Mouse (Mus musculus) CH12.LX (cell line): ENCODE measurements around the gene Abca4. TPM values are rescaled to one million over a fixed set of nuclear protein-coding genes. Genes with fewer than 3 reads are reported as not detected.

Experiments used
- DNase-seq: peaks from one replicate; pipeline ENCODE4 v3.0.0-alpha.2; 2013; ENCODE audit errors: extremely low read depth
- H3K27ac ChIP-seq: 2 replicates; pipeline ENCODE4 v1.5.1; 2012; ENCODE audit warnings: low read depth, mild to moderate bottlenecking, control low read depth, moderate library complexity; ENCODE audit not compliant: insufficient read depth
- H3K27me3 ChIP-seq: replicated peaks from 2 replicates; pipeline ENCODE3; 2012; ENCODE audit warnings: inconsistent platforms
- H3K36me3 ChIP-seq, 2 experiments: replicated peaks in 1 of 2; 2 replicates each; pipeline versions ENCODE3 to v1.6.1; 2012; ENCODE audit warnings: inconsistent platforms in 1 of 2, low read length in 1 of 2, mild to moderate bottlenecking in 1 of 2, mixed read lengths in 1 of 2, moderate library complexity in 1 of 2; ENCODE audit not compliant: control insufficient read depth in 1 of 2, insufficient read depth in 1 of 2
- H3K4me1 ChIP-seq, 2 experiments: 2 replicates each; pipeline ENCODE4 v1.6.1; 2012; ENCODE audit warnings: inconsistent platforms in 1 of 2, moderate library complexity in 1 of 2; ENCODE audit not compliant: insufficient read depth in 2 of 2, control insufficient read depth in 1 of 2
- H3K4me2 ChIP-seq: 2 replicates; pipeline ENCODE4 v1.6.1; 2012; ENCODE audit warnings: low read depth, mild to moderate bottlenecking, control low read depth; ENCODE audit not compliant: poor library complexity, insufficient read depth, severe bottlenecking
- H3K4me3 ChIP-seq, 3 experiments: fragments of 150-350 bp in 1 of 3; sonication (generic) in 1 of 3; replicated peaks in 1 of 3; 2 replicates each; pipeline versions ENCODE3 to v1.5.1; 2011 to 2012; ENCODE audit warnings: low read depth in 2 of 3, low read length in 2 of 3, mild to moderate bottlenecking in 2 of 3, moderate library complexity in 2 of 3, control low read depth in 1 of 3, improper control_type of control experiment in 1 of 3, inconsistent platforms in 1 of 3, mixed read lengths in 1 of 3; ENCODE audit not compliant: poor library complexity in 1 of 3
- H3K79me2 ChIP-seq: replicated peaks from 2 replicates; pipeline ENCODE4 v1.6.1; 2012; ENCODE audit warnings: mild to moderate bottlenecking, moderate library complexity; ENCODE audit not compliant: control insufficient read depth, poor library complexity, insufficient read depth, severe bottlenecking; ENCODE audit errors: extremely low read depth
- H3K9ac ChIP-seq: 2 replicates; pipeline ENCODE4 v1.6.1; 2012; ENCODE audit warnings: low read depth, mild to moderate bottlenecking, control low read depth, moderate library complexity; ENCODE audit not compliant: insufficient read depth
- H3K9me3 ChIP-seq: replicated peaks from 2 replicates; pipeline ENCODE3; 2012; ENCODE audit warnings: low read length, inconsistent platforms, mixed read lengths
- CHD2 ChIP-seq: IDR thresholded peaks from 2 replicates; pipeline ENCODE4 v1.6.1; 2011; ENCODE audit warnings: low read length, improper control_type of control experiment
- E2F4 ChIP-seq: IDR thresholded peaks from 2 replicates; pipeline ENCODE4 v1.6.1; 2011; ENCODE audit warnings: low read depth, low read length, improper control_type of control experiment; ENCODE audit not compliant: insufficient replicate concordance
- EP300 ChIP-seq: IDR thresholded peaks from 2 replicates; pipeline ENCODE4 v1.6.1; 2011; ENCODE audit warnings: low read length, improper control_type of control experiment
- HCFC1 ChIP-seq: IDR thresholded peaks from 2 replicates; pipeline ENCODE4 v1.6.1; 2012; ENCODE audit warnings: low read depth, mild to moderate bottlenecking, inconsistent platforms, low read length, improper control_type of control experiment
- MAFK ChIP-seq: IDR thresholded peaks from 2 replicates; pipeline ENCODE4 v1.6.1; 2011; ENCODE audit warnings: low read length, improper control_type of control experiment; ENCODE audit not compliant: insufficient replicate concordance
- MAX ChIP-seq: IDR thresholded peaks from 2 replicates; pipeline ENCODE4 v1.6.1; 2011; ENCODE audit warnings: low read length, improper control_type of control experiment
- MXI1 ChIP-seq: IDR thresholded peaks from 2 replicates; pipeline ENCODE4 v1.6.1; 2011; ENCODE audit warnings: mild to moderate bottlenecking, low read depth, low read length, improper control_type of control experiment
- NELFE ChIP-seq: IDR thresholded peaks from 2 replicates; pipeline ENCODE4 v1.6.1; 2011; ENCODE audit warnings: low read depth, low read length, improper control_type of control experiment
- NRF1 ChIP-seq: IDR thresholded peaks from 2 replicates; pipeline ENCODE4 v1.6.1; 2014; ENCODE audit warnings: low read depth, mild to moderate bottlenecking, inconsistent platforms, low read length, improper control_type of control experiment, moderate library complexity
- POLR2AphosphoS2 ChIP-seq: IDR thresholded peaks from 2 replicates; pipeline ENCODE4 v1.6.1; 2011; ENCODE audit warnings: low read depth, low read length, improper control_type of control experiment
- RCOR1 ChIP-seq: conservative IDR thresholded peaks from 2 replicates; pipeline ENCODE4 v1.6.1; 2012; ENCODE audit warnings: low read depth, mild to moderate bottlenecking, inconsistent platforms, low read length, improper control_type of control experiment
- SIN3A ChIP-seq: IDR thresholded peaks from 2 replicates; pipeline ENCODE4 v1.6.1; 2012; ENCODE audit warnings: low read length, improper control_type of control experiment, inconsistent platforms
- SMC3 ChIP-seq: IDR thresholded peaks from 2 replicates; pipeline ENCODE4 v1.6.1; 2011; ENCODE audit warnings: low read depth, low read length, improper control_type of control experiment
- ZC3H11A ChIP-seq: IDR thresholded peaks from 2 replicates; pipeline ENCODE4 v1.6.1; 2012; ENCODE audit warnings: low read depth, mild to moderate bottlenecking, inconsistent platforms, low read length, improper control_type of control experiment
- dilution Hi-C: fragments of 300-500 bp; cut with MboI; formaldehyde crosslinking; loops from 2 replicates; pipeline ENCODE4 v1.14.3; 2020; ENCODE audit warnings: low sequenced_read_pairs; ENCODE audit not compliant: extremely low pct_unique_long_range_greater_than_20kb, extremely low pct_ligation_motif_present
- in situ Hi-C: fragments of 300-500 bp; cut with MboI; formaldehyde crosslinking; loops from 3 replicates; pipeline ENCODE4 v1.14.3; 2019; ENCODE audit warnings: low sequenced_read_pairs, low pct_ligation_motif_present, low pct_unique_long_range_greater_than_20kb, mixed read lengths
- polyA plus RNA-seq: library from polyadenylated mRNA; unstranded; fragments of >175 nt; gene quantifications from 2 replicates; pipeline ENCODE4 v1.2.1, GENCODE M21; 2012; ENCODE audit warnings: low read depth; ENCODE audit not compliant: insufficient read length
- total RNA-seq, 2 experiments: library from RNA; depleted of rRNA; stranded (reverse); fragments of 300-350 nt in 1 of 2; fragments of >200 nt in 1 of 2; gene quantifications; 2 replicates each; pipeline ENCODE4 v1.2.3; 2012 to 2014

Gene Abca4
- total and polyA plus RNA-seq, 3 experiments = 0.34 to 0.57 (median 0.46) TPM

- Histone ChIP-seq H3K4me3 (no peak overlapping the region), H3K9me3 (no peaks in the 10 kb centered on the region), H3K27me3 (no peaks in the 10 kb centered on the region), H3K4me1 (peaks cover 3 to 6% of the 10 kb centered on the region in 2 experiments; a peak in 1 of 4 replicates), H3K36me3 (no peaks in the 10 kb centered on the region), H3K79me2 (no peaks in the 10 kb centered on the region), H3K4me2 (no peak overlapping the region), H3K27ac (no peak overlapping the region), H3K9ac (no peak overlapping the region)
- in situ Hi-C loops (loop anchor here (25.0 kb wide), 1 partner anchor 464 kb away; no protein-coding TSS in a partner anchor), dilution Hi-C loops (no loop called here)
- DNase-seq = no peak
- no peak for TF ChIP-seq NELFE
Measured at GRCm38 (mm10) chr3:122173526-122174150, 129.4 kb downstream of the Abca4 start.

GRCm38 (mm10) chr3:122176018-122176417 lies 131.8 kb downstream of the Abca4 start:
- Histone ChIP-seq H3K36me3 (no peaks in the 10 kb centered on the region), H3K27ac (no peak overlapping the region), H3K9ac (no peak overlapping the region), H3K79me2 (no peaks in the 10 kb centered on the region), H3K4me2 (no peak overlapping the region), H3K4me3 (no peak overlapping the region), H3K4me1 (no peaks in the 10 kb centered on the region), H3K9me3 (no peaks in the 10 kb centered on the region), H3K27me3 (no peaks in the 10 kb centered on the region)
- dilution Hi-C loops = no loop called here
- no peak for TF ChIP-seq EP300
- TF ChIP-seq RCOR1 = no peak
- no peak for TF ChIP-seq E2F4
- TF ChIP-seq NELFE = no peak
- TF ChIP-seq SIN3A = no peak
- TF ChIP-seq MAFK = no peak
- TF ChIP-seq ZC3H11A = no peak
- no peak for TF ChIP-seq NRF1
- no peak for TF ChIP-seq MXI1
- no peak for TF ChIP-seq CHD2
- TF ChIP-seq HCFC1 = no peak
- TF ChIP-seq SMC3 = no peak
- no peak for TF ChIP-seq MAX
- TF ChIP-seq POLR2AphosphoS2 = no peak
- DNase-seq = no peak
- in situ Hi-C loops = no loop called here
